Mouse (Mus musculus): ENCODE results near the gene Fars2. TPM values are rescaled to one million over a fixed set of nuclear protein-coding genes. Genes with fewer than 3 reads are reported as not detected.

Fars2 gene
- polyA plus RNA-seq, 1 experiment from 2014 or later: 30.5 TPM

GRCm38 (mm10) chr13:36131401-36131800 is 14.2 kb downstream of the Fars2 start:
- H3K4me2 ChIP-seq: no peak overlapping the region
- DNase-seq (ENCODE audit: low spot score, missing footprints): no peak
- no peak overlapping the region for H3K27ac ChIP-seq (ENCODE audit: low read depth, low read length)
- no peak overlapping the region for H3K9ac ChIP-seq (ENCODE audit: low read length)
- no peaks in the 10 kb centered on the region for H3K36me3 ChIP-seq (ENCODE audit: control insufficient read depth, insufficient read depth, low read length)
- WGBS: 98% methylated on average over 5 of the region's 5 CpGs
- H3K4me1 ChIP-seq (ENCODE audit: control insufficient read depth, insufficient read depth, low read length): no peaks in the 10 kb centered on the region
- no peaks in the 10 kb centered on the region for H3K27me3 ChIP-seq (ENCODE audit: control insufficient read depth, insufficient read depth, low read length)
- no peak overlapping the region for H3K4me3 ChIP-seq (ENCODE audit: low read depth, low read length)
- no peaks in the 10 kb centered on the region for H3K9me3 ChIP-seq (ENCODE audit: control insufficient read depth, low read length)
- ATAC-seq (ENCODE audit: low FRiP score): no peak

- Histone ChIP-seq H3K4me1 (ENCODE audit: control insufficient read depth, insufficient read depth, low read length) (no peaks in the 10 kb centered on the region), H3K27me3 (ENCODE audit: control insufficient read depth, insufficient read depth, low read length) (no peaks in the 10 kb centered on the region), H3K9ac (ENCODE audit: low read length) (no peak overlapping the region), H3K27ac (ENCODE audit: low read depth, low read length) (no peak overlapping the region), H3K36me3 (ENCODE audit: control insufficient read depth, insufficient read depth, low read length) (no peaks in the 10 kb centered on the region), H3K4me2 (no peak overlapping the region), H3K4me3 (ENCODE audit: low read depth, low read length) (no peak overlapping the region), H3K9me3 (ENCODE audit: control insufficient read depth, low read length) (no peaks in the 10 kb centered on the region)
- 74% methylated on average over 5 of the region's 5 CpGs for WGBS
- DNase-seq (ENCODE audit: low spot score, missing footprints) (no peak), ATAC-seq (ENCODE audit: low FRiP score) (no peak)
Measured at GRCm38 (mm10) chr13:36131992-36132649, 14.9 kb downstream of the Fars2 start.

GRCm38 (mm10) chr13:36139703-36140102 is 22.5 kb downstream of the Fars2 start:
- no peak for ATAC-seq (ENCODE audit: low FRiP score)
- H3K27me3 ChIP-seq (ENCODE audit: control insufficient read depth, insufficient read depth, low read length): no peaks in the 10 kb centered on the region
- no peaks in the 10 kb centered on the region for H3K9me3 ChIP-seq (ENCODE audit: control insufficient read depth, low read length)
- WGBS: 92% methylated on average over 5 of the region's 5 CpGs
- H3K4me3 ChIP-seq (ENCODE audit: low read depth, low read length): no peak overlapping the region
- no peaks in the 10 kb centered on the region for H3K36me3 ChIP-seq (ENCODE audit: control insufficient read depth, insufficient read depth, low read length)
- 0 out of 2 replicates have a peak, but pooled peaks cover 2% of the 10 kb centered on the region for H3K4me1 ChIP-seq (ENCODE audit: control insufficient read depth, insufficient read depth, low read length)
- H3K4me2 ChIP-seq: no peak overlapping the region
- H3K9ac ChIP-seq (ENCODE audit: low read length): no peak overlapping the region
- H3K27ac ChIP-seq (ENCODE audit: low read depth, low read length): no peak overlapping the region
- no peak for DNase-seq (ENCODE audit: low spot score, missing footprints)

DNA sequence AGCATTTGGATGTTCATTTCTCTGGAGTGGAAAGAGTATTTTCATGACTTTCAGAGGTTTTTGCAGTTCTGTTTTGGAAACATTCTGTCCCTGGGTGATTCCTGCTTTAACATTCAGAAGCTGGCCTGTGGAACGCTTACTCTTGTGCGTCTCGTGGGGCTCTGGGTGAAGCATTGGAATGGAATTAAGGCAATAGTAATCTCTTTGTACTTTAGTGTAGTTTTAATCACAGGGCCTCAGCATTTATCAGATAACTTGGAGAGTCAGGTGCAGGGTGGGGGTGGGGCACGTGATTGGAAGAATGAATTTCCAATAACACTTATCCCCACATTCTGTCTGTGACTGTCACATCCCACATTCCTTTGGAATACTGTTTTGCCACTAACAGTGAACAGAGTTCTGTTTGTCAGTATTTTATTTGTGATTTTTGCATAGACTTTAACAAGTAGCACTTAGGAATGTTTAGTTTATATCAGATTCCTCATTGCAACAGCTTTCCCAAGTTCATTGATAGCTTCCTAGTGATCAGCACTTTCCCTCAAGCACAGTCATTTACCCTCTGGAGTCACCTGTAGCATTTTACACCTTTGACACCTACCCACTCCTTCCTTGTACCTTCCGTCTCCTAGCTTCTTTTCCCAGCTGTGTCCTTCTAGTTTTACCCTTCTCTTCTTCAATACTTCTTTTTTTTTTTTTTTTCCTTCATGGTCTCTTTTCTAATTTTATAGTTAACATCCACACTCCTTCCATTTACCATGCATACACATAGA is 23.2 kb downstream of the Fars2 start:
- Histone ChIP-seq H3K4me1 (ENCODE audit: control insufficient read depth, insufficient read depth, low read length) (0 out of 2 replicates have a peak, but pooled peaks cover 2% of the 10 kb centered on the region), H3K4me2 (no peak overlapping the region), H3K27me3 (ENCODE audit: control insufficient read depth, insufficient read depth, low read length) (no peaks in the 10 kb centered on the region), H3K4me3 (ENCODE audit: low read depth, low read length) (no peak overlapping the region), H3K36me3 (ENCODE audit: control insufficient read depth, insufficient read depth, low read length) (no peaks in the 10 kb centered on the region), H3K27ac (ENCODE audit: low read depth, low read length) (no peak overlapping the region), H3K9ac (ENCODE audit: low read length) (no peak overlapping the region), H3K9me3 (ENCODE audit: control insufficient read depth, low read length) (no peaks in the 10 kb centered on the region)
- ATAC-seq (ENCODE audit: low FRiP score): no peak
- DNase-seq (ENCODE audit: low spot score, missing footprints): no peak
- 75% methylated on average over 5 of the region's 5 CpGs for WGBS

GRCm38 (mm10) chr13:36145601-36146000 is 28.4 kb downstream of the Fars2 start:
- Histone ChIP-seq H3K9me3 (ENCODE audit: control insufficient read depth, low read length) (no peaks in the 10 kb centered on the region), H3K9ac (ENCODE audit: low read length) (no peak overlapping the region), H3K27me3 (ENCODE audit: control insufficient read depth, insufficient read depth, low read length) (no peaks in the 10 kb centered on the region), H3K27ac (ENCODE audit: low read depth, low read length) (no peak overlapping the region), H3K4me1 (ENCODE audit: control insufficient read depth, insufficient read depth, low read length) (peaks cover 7% of the 10 kb centered on the region), H3K4me3 (ENCODE audit: low read depth, low read length) (no peak overlapping the region), H3K4me2 (no peak overlapping the region), H3K36me3 (ENCODE audit: control insufficient read depth, insufficient read depth, low read length) (no peaks in the 10 kb centered on the region)
- ATAC-seq (ENCODE audit: low FRiP score): no peak
- DNase-seq (ENCODE audit: low spot score, missing footprints): no peak
- WGBS: 80% methylated on average over 1 of the region's 1 CpGs

- H3K4me2 ChIP-seq: no peak overlapping the region
- no peak for ATAC-seq (ENCODE audit: low FRiP score)
- H3K36me3 ChIP-seq (ENCODE audit: control insufficient read depth, insufficient read depth, low read length): no peaks in the 10 kb centered on the region
- no peak overlapping the region for H3K27ac ChIP-seq (ENCODE audit: low read depth, low read length)
- no peak for DNase-seq (ENCODE audit: low spot score, missing footprints)
- H3K4me3 ChIP-seq (ENCODE audit: low read depth, low read length): no peak overlapping the region
- H3K9me3 ChIP-seq (ENCODE audit: control insufficient read depth, low read length): no peaks in the 10 kb centered on the region
- 32% methylated on average over 6 of the region's 6 CpGs for WGBS
- peaks cover 5% of the 10 kb centered on the region for H3K4me1 ChIP-seq (ENCODE audit: control insufficient read depth, insufficient read depth, low read length)
- no peak overlapping the region for H3K9ac ChIP-seq (ENCODE audit: low read length)
- no peaks in the 10 kb centered on the region for H3K27me3 ChIP-seq (ENCODE audit: control insufficient read depth, insufficient read depth, low read length)
Measured at GRCm38 (mm10) chr13:36149175-36149939, 32.1 kb downstream of the Fars2 start.

DNA sequence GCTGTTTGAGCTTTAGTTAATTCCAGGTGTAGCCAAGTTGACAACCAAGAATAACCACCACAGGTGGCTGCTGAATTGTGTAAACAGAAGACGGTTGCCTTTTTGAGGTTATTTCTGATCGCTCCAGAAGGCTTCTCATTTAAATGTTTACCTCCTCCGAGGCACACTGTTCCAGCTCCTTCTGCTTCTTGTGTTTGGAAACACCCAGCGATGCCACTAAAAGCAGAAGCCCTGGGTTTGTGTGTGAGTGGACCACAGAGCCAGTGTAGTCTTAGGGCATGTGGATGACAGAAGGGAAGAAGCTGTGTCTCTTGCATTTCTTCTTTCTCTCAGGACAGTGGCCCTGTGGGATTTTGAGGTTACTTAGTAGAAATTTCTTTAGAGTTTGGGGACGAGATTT is 33.1 kb downstream of the Fars2 start:
- Histone ChIP-seq H3K9ac (ENCODE audit: low read length) (no peak overlapping the region), H3K4me3 (ENCODE audit: low read depth, low read length) (no peak overlapping the region), H3K4me1 (ENCODE audit: control insufficient read depth, insufficient read depth, low read length) (peaks cover 5% of the 10 kb centered on the region), H3K9me3 (ENCODE audit: control insufficient read depth, low read length) (no peaks in the 10 kb centered on the region), H3K4me2 (no peak overlapping the region), H3K27ac (ENCODE audit: low read depth, low read length) (no peak overlapping the region), H3K36me3 (ENCODE audit: control insufficient read depth, insufficient read depth, low read length) (no peaks in the 10 kb centered on the region), H3K27me3 (ENCODE audit: control insufficient read depth, insufficient read depth, low read length) (no peaks in the 10 kb centered on the region)
- whole genome bisulfite sequencing: 57% methylated on average over 5 of the region's 5 CpGs
- ATAC-seq (ENCODE audit: low FRiP score) (no peak), DNase-seq (ENCODE audit: low spot score, missing footprints) (no peak)

GRCm38 (mm10) chr13:36152728-36153498 is 35.7 kb downstream of the Fars2 start:
- no peak overlapping the region for H3K27ac ChIP-seq (ENCODE audit: low read depth, low read length)

More at GRCm38 (mm10) chr13:36152728-36153498, 35.7 kb downstream of the Fars2 start:
- Histone ChIP-seq H3K4me2 (no peak overlapping the region), H3K9me3 (ENCODE audit: control insufficient read depth, low read length) (no peaks in the 10 kb centered on the region; the same call in 1 of the 2 replicates), H3K4me3 (ENCODE audit: low read depth, low read length) (no peak overlapping the region), H3K9ac (ENCODE audit: low read length) (no peak overlapping the region), H3K4me1 (ENCODE audit: control insufficient read depth, insufficient read depth, low read length) (no peaks in the 10 kb centered on the region; the same call in 1 of the 2 replicates), H3K27me3 (ENCODE audit: control insufficient read depth, insufficient read depth, low read length) (no peaks in the 10 kb centered on the region), H3K36me3 (ENCODE audit: control insufficient read depth, insufficient read depth, low read length) (no peaks in the 10 kb centered on the region)
- ATAC-seq (ENCODE audit: low FRiP score) (no peak), DNase-seq (ENCODE audit: low spot score, missing footprints) (no peak)
- 84% methylated on average over 5 of the region's 5 CpGs for WGBS

Measured in midbrain, embryonic 11.5 days (tissue).